Mouse (Mus musculus) liver, postnatal 0 days (tissue): Measurements from ENCODE around the gene Naa30.

Experiments used
- CTCF ChIP-seq: sonication (generic); IDR thresholded peaks from 2 replicates; pipeline ENCODE4 v1.5.1; 2016; ENCODE audit warnings: antibody characterized with exemption, low read depth
- EP300 ChIP-seq: IDR thresholded peaks from 2 replicates; pipeline ENCODE4 v1.6.1; 2016; ENCODE audit warnings: antibody characterized with exemption, low read depth, mild to moderate bottlenecking

DNA sequence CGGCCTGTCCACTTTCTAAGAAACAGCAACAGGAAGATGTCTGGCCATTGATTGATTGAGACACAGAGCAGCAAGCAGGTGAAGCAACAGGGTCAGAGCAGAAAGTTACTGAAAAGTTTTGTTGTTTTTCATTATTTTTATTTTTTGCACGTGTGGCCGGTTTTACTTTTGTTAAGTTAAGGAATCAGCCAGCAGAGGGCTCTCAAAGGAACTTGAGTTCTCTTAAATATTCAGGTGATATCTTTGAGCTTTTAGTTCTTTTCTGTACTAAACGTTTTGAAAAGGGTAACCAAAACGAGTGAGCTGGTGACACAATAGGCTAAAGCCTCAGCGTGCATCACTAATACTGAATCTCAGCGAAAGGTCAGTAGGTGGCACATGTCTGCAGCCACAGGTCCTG lies 46.7 kb downstream of the Naa30 start:
- TF ChIP-seq CTCF = no peak
- TF ChIP-seq EP300 = no peak
